Mouse (Mus musculus) ES-Bruce4 (cell line): Measurements from ENCODE around the gene Map4k1.

Experiments
- CTCF ChIP-seq: IDR thresholded peaks from one replicate; pipeline ENCODE4 v1.8.1; 2011; ENCODE audit warnings: low read depth, low read length
- EP300 ChIP-seq: IDR thresholded peaks from 2 replicates; pipeline ENCODE4 v1.6.1; 2011; ENCODE audit warnings: low read depth, low read length; ENCODE audit not compliant: insufficient read depth
- POLR2A ChIP-seq: IDR thresholded peaks from one replicate; pipeline ENCODE4 v1.8.1; 2011; ENCODE audit warnings: low read length; ENCODE audit not compliant: insufficient read depth

GRCm38 (mm10) chr7:29026195-29026594 is 44.3 kb downstream of the Map4k1 start:
- no peak for TF ChIP-seq CTCF
- TF ChIP-seq EP300 = no peak
- TF ChIP-seq POLR2A = no peak
